Mouse (Mus musculus): ENCODE results near the gene Hist1h2bn. TPM values are rescaled to one million over a fixed set of nuclear protein-coding genes. Genes with fewer than 3 reads are reported as not detected.
"Not testable (repeated sequence)": the region's sequence is repeated elsewhere in the genome, so short reads cannot be mapped to it uniquely, and the experiment has no call there.

Hist1h2bn gene
- 1 to 10 TPM in 1 of 2 experiments, not detected in 1; 1.1 TPM for total RNA-seq (2021)
- long read RNA-seq, experiment 1: 0 reads
- long read RNA-seq, experiment 2: 0 reads

GRCm38 (mm10) chr13:21753524-21754285 lies at the start of gene Hist1h2bn, which contains the start of gene Hist1h2ak:
Gene Hist1h2bn, plus strand, starts transcription at chr13:21754123.
Gene Hist1h2ak, minus strand, starts transcription at chr13:21753827.
- peak; percentile 27 for DNase-seq (ENCODE audit: low spot score)

GRCm38 (mm10) chr13:21706669-21707068 lies 47.3 kb upstream of the Hist1h2bn start:
- no peak for DNase-seq (ENCODE audit: low spot score)

- DNase-seq (ENCODE audit: low spot score): peak; percentile 89
Measured at GRCm38 (mm10) chr13:21710031-21710711, 43.8 kb upstream of the Hist1h2bn start.

GRCm38 (mm10) chr13:21710821-21711525 lies 43.0 kb upstream of the Hist1h2bn start:
- DNase-seq (ENCODE audit: low spot score): peak; percentile 81

- no peak for DNase-seq (ENCODE audit: low spot score)
Measured at GRCm38 (mm10) chr13:21711698-21712097, 42.2 kb upstream of the Hist1h2bn start.

GRCm38 (mm10) chr13:21714725-21715124 lies 39.2 kb upstream of the Hist1h2bn start:
- DNase-seq (ENCODE audit: low spot score): peak; percentile 54

- DNase-seq (ENCODE audit: low spot score): no peak
Measured at GRCm38 (mm10) chr13:21715131-21715863, 38.6 kb upstream of the Hist1h2bn start.

- peak; percentile 62 for DNase-seq (ENCODE audit: low spot score)
Measured at GRCm38 (mm10) chr13:21715864-21716539, 37.9 kb upstream of the Hist1h2bn start, which contains the start of the genes Hist1h2bl and Hist1h2ai. Gene Hist1h2bl, minus strand, starts transcription at chr13:21716143. Gene Hist1h2ai, plus strand, starts transcription at chr13:21716422.

- DNase-seq (ENCODE audit: low spot score): not testable (repeated sequence)
Measured at GRCm38 (mm10) chr13:21716540-21717391, 37.2 kb upstream of the Hist1h2bn start.

GRCm38 (mm10) chr13:21717397-21718357 lies 36.2 kb upstream of the Hist1h2bn start, which contains the start of gene Hist1h3h:
Gene Hist1h3h, plus strand, starts transcription at chr13:21717659.
- DNase-seq (ENCODE audit: low spot score): peak; percentile 40

- DNase-seq (ENCODE audit: low spot score): no peak
Measured at GRCm38 (mm10) chr13:21718381-21719080, 35.4 kb upstream of the Hist1h2bn start.

GRCm38 (mm10) chr13:21721107-21721756 lies 32.7 kb upstream of the Hist1h2bn start:
- not testable (repeated sequence) for DNase-seq (ENCODE audit: low spot score)

GRCm38 (mm10) chr13:21721757-21722372 lies 32.1 kb upstream of the Hist1h2bn start, which contains the start of gene Hist1h2bm:
Gene Hist1h2bm, plus strand, starts transcription at chr13:21722044.
- peak; percentile 35 for DNase-seq (ENCODE audit: low spot score)

- DNase-seq (ENCODE audit: low spot score): no peak
Measured at GRCm38 (mm10) chr13:21722373-21722925, 31.5 kb upstream of the Hist1h2bn start.

- DNase-seq (ENCODE audit: low spot score): no peak
Measured at GRCm38 (mm10) chr13:21722993-21723836, 30.7 kb upstream of the Hist1h2bn start.

Data from gastrocnemius, adult 18-20 months (tissue).